Mouse (Mus musculus) spleen, adult 2 months (tissue): Measurements from ENCODE around the gene Nmd3. TPM values are rescaled to one million over a fixed set of nuclear protein-coding genes. Genes with fewer than 3 reads are reported as not detected.

Experiments
- DNase-seq, 2 experiments: peaks; one replicate each; pipeline versions ENCODE4 v3.0.0 to v3.0.0-alpha.2; 2012 to 2021; ENCODE audit warnings: low spot score in 2 of 2, low read depth in 1 of 2
- H3K27ac ChIP-seq: fragments of 200-500 bp; 2 replicates; pipeline ENCODE4 v1.5.1; 2012; ENCODE audit warnings: low read length, inconsistent platforms; ENCODE audit not compliant: insufficient read depth
- H3K27me3 ChIP-seq: fragments of 200-500 bp; 2 replicates; pipeline ENCODE4 v1.6.1; 2012; ENCODE audit warnings: mild to moderate bottlenecking, moderate library complexity, low read length, inconsistent platforms; ENCODE audit not compliant: control insufficient read depth, insufficient read depth
- H3K36me3 ChIP-seq: fragments of 200-500 bp; 2 replicates; pipeline ENCODE4 v1.6.1; 2012; ENCODE audit warnings: mild to moderate bottlenecking, low read length, inconsistent platforms; ENCODE audit not compliant: control insufficient read depth, insufficient read depth
- H3K4me1 ChIP-seq: fragments of 200-500 bp; 2 replicates; pipeline ENCODE4 v1.6.1; 2011; ENCODE audit warnings: inconsistent platforms; ENCODE audit not compliant: control insufficient read depth, insufficient read depth, insufficient read length
- H3K4me3 ChIP-seq: fragments of 200-500 bp; 2 replicates; pipeline ENCODE4 v1.5.1; 2011; ENCODE audit warnings: mild to moderate bottlenecking, inconsistent platforms; ENCODE audit not compliant: insufficient read depth, insufficient read length; ENCODE audit errors: extremely low read depth
- CTCF ChIP-seq: fragments of 200-500 bp; IDR thresholded peaks from 2 replicates; pipeline ENCODE4 v1.5.1; 2011; ENCODE audit warnings: mild to moderate bottlenecking, inconsistent platforms; ENCODE audit not compliant: insufficient read depth, insufficient read length, insufficient replicate concordance; ENCODE audit errors: extremely low read depth
- POLR2A ChIP-seq: fragments of 200-500 bp; IDR thresholded peaks from 2 replicates; pipeline ENCODE4 v1.6.1; 2011; ENCODE audit warnings: low read depth, low read length, inconsistent platforms
- WGBS: fragments of 180-500 bp; shearing (Covaris S2); methylation state at CpG from one replicate; pipeline ENCODE4 v1.1.7; 2018; 5-methylcytosine and 5-hydroxymethylcytosine counted together
- polyA plus RNA-seq: library from polyadenylated mRNA; depleted of rRNA; stranded (reverse); fragments of >200 nt; gene quantifications from 2 replicates; pipeline ENCODE4 v1.2.3, GENCODE M21; 2012

Gene Nmd3
- polyA plus RNA-seq, 1 experiment: 29.5 TPM

DNA sequence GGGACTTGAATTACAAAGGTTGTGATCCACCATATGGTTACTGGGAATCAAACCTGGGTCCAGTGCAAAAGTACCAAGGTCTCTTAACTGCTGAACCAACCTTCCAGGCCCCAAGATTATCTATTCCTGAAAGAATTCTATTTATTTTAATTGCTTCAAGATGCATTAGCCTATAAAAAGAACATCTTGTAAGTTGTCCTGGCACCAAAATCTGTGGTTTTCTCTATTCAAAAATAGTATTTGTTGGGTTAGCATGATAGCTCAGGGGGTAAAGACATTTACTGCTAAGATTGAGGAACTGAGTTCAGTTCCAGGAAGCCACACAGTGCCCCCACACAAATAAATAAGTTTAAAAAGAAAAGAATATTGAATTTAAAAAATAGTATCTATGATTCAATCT lies 19.4 kb upstream of the Nmd3 start:
- H3K36me3 ChIP-seq: no peaks in the 10 kb centered on the region
- no peak overlapping the region for H3K4me3 ChIP-seq
- peaks cover 6% of the 10 kb centered on the region; the same call in 1 of the 2 replicates for H3K4me1 ChIP-seq
- DNase-seq: no peak
- no peak overlapping the region for H3K27ac ChIP-seq
- no peaks in the 10 kb centered on the region for H3K27me3 ChIP-seq
- TF ChIP-seq CTCF: no peak
- no peak for TF ChIP-seq POLR2A

- Histone ChIP-seq H3K4me3 (no peak overlapping the region), H3K36me3 (no peaks in the 10 kb centered on the region), H3K4me1 (no peaks in the 10 kb centered on the region), H3K27ac (no peak overlapping the region), H3K27me3 (no peaks in the 10 kb centered on the region)
- DNase-seq: no peak
- TF ChIP-seq POLR2A (no peak), CTCF (no peak)
- WGBS: 70% methylated on average over 12 of the region's 12 CpGs
These were observed 12.5 kb upstream of the Nmd3 start for GRCm38 (mm10) chr3:69709043-69709929.

DNA sequence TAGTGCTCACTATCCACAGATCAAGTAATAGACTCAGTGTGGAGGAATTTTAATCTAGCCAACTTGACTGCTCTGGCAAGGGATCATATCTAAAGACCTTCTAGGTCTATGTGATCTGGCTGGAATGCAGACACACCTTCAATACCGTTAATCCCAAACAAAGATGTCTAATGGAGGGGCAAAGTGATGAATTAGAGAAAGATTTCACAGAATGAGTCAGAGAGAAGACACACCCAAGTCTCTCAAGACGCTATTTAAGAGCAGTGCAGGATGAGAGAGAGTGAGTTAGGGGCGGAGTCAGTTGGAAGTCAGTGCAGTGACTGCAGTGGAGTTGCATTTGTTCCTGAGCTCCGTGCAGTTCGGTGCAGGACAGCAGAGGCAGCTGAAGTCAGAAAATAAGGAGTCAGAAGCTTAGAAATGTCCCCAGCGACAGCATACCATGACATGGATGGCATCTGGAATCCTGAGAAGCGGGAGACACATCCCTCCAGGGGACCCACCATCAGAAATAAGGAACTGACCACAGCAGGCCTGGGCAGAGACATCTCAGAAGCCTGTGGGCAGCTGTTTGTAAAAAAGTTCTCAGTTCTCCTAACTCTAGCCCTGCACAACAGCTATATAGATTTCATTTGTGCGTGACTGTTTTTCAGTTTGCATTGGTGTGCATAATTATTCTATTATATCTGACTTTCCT lies 9.7 kb upstream of the Nmd3 start:
- TF ChIP-seq POLR2A: no peak
- TF ChIP-seq CTCF: no peak
- 75% methylated on average over 8 of the region's 8 CpGs for whole genome bisulfite sequencing

DNA sequence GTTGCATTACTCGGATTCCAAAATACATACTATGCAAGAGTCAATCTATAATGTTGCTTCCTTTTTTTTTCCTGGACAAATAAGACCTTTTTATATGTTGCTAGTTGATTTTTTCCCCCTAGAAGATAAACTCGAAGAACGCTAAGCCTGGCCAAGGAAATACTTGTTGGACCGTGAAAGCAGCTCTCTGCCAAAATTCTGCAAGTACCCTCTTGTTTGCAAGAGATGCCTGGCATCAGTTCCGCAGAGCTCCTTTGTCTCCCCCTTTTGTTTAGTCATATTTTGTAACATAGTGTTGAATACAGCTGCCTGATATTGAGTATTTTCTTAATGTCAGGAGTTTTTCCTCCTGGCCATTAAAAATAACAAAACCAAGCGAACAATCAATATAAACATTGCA lies 4.3 kb upstream of the Nmd3 start:
- H3K27ac ChIP-seq: no peak overlapping the region
- DNase-seq: no peak
- 89% methylated on average over 6 of the region's 6 CpGs for WGBS
- no peak overlapping the region for H3K4me3 ChIP-seq
- TF ChIP-seq CTCF (no peak), POLR2A (no peak)
- no peaks in the 10 kb centered on the region for H3K36me3 ChIP-seq
- no peaks in the 10 kb centered on the region for H3K27me3 ChIP-seq
- no peaks in the 10 kb centered on the region for H3K4me1 ChIP-seq

More for the DNA sequence above, 9.7 kb upstream of the Nmd3 start:
- Histone ChIP-seq H3K36me3 (no peaks in the 10 kb centered on the region), H3K4me1 (no peaks in the 10 kb centered on the region), H3K27me3 (no peaks in the 10 kb centered on the region), H3K4me3 (no peak overlapping the region), H3K27ac (no peak overlapping the region)
- DNase-seq: no peak

DNA sequence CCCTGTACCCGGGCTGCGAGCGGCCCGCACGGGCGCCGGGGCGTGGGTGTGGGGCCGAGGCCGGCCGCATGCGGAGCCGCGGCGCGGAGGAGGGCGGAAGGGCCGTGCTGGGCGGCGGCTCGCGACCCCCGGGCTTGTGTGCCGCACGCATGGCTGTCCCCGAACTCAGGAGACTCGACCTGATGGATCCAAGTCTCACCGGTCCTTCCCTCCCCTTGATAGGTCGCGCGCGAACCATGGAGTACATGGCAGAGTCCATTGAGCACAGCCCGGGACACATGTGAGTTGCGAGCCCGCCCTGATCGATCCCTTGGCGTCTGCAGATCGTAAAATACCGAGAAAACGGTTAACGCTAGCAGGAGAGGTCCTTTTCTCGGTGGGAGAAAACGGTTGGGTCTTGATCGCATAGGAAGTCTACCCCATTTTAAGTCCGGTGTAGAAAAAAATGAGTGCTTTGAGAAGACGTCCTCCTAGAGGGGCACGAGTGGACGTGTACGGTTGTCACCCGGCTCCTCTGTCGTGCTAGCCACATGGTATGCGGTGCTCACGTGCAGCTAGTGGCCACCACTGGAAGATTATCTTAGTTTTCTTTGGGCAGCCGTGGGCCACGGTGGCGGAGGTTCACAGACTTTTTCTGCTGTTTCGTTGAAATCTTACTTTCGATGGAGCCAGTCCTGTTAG lies 542 bp downstream of the Nmd3 start:
- WGBS: 1% methylated on average over 57 of the region's 58 CpGs
- peak in 1 of 2 experiments; percentile 11 for DNase-seq
- Histone ChIP-seq H3K4me1 (peaks cover 6% of the 10 kb centered on the region; the same call in 1 of the 2 replicates), H3K27ac (peak overlapping the region; percentile 72), H3K36me3 (peaks cover 4% of the 10 kb centered on the region; the same call in 1 of the 2 replicates), H3K4me3 (peak overlapping the region; percentile 87), H3K27me3 (no peaks in the 10 kb centered on the region)
- no peak for TF ChIP-seq POLR2A
- TF ChIP-seq CTCF: no peak

GRCm38 (mm10) chr3:69723161-69723560 lies 1.4 kb downstream of the Nmd3 start:
- H3K27ac ChIP-seq: no peak overlapping the region
- no peak overlapping the region; the same call in 1 of the 2 replicates for H3K4me3 ChIP-seq
- WGBS: 61% methylated on average over 7 of the region's 7 CpGs
- no peak for DNase-seq
- TF ChIP-seq CTCF (no peak), POLR2A (no peak)
- H3K27me3 ChIP-seq: no peaks in the 10 kb centered on the region
- H3K4me1 ChIP-seq: peaks cover 6% of the 10 kb centered on the region; the same call in 1 of the 2 replicates
- H3K36me3 ChIP-seq: peaks cover 4% of the 10 kb centered on the region; the same call in 1 of the 2 replicates
